Mouse (Mus musculus): Measurements from ENCODE around the gene Eml6. TPM values are rescaled to one million over a fixed set of nuclear protein-coding genes. Genes with fewer than 3 reads are reported as not detected.

Gene Eml6
- polyA plus RNA-seq, 1 experiment from 2014 or later: 1.3 TPM

DNA sequence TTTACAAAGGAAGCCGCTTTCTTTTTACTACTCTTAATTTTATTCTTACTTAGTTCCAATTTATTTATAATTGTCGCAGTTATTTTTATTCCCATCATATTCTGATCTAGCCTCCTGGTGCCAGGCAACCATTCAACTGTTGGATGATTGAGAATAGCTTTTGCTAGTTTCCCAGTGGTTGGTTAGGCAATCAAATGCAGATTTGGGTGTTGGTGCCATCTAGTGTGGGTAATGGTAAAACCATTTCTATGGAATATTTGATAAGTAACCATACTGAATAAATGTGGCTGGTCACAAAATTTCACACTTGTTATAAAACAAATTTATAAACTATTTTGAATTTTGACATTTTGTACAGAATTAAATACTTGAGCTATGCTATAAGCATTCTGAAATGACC is 311.0 kb downstream of the Eml6 start:
- ATAC-seq (ENCODE audit: low FRiP score) (no peak), DNase-seq (ENCODE audit: low spot score, missing footprints) (no peak)

DNA sequence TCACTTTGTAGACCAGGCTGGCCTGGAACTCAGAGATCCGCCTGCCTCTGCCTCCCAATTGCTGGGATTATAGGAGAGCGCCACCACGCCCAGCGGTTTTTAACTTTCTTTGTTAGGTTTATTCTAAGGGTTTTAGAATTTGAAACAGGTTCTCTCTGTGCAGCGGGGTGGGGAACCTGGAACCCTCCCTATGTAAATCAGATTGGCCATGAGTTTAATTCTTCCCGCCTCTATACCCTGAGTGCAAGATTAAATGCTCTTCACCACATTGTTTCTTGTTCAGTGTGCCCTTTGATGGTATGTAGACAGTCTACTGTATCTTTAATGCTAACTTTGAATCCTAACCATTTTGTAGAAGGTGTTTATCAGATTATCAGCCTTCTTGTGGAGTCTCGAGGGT is 311.7 kb downstream of the Eml6 start:
- no peak for ATAC-seq (ENCODE audit: low FRiP score)
- no peaks in the 10 kb centered on the region for H3K36me3 ChIP-seq (ENCODE audit: control insufficient read depth, insufficient read depth, low read length)
- H3K4me2 ChIP-seq: no peak overlapping the region

More for the DNA sequence above, 311.0 kb downstream of the Eml6 start:
- Histone ChIP-seq H3K27me3 (ENCODE audit: control insufficient read depth, insufficient read depth, low read length) (no peaks in the 10 kb centered on the region), H3K4me3 (ENCODE audit: low read depth, low read length) (no peak overlapping the region), H3K9me3 (ENCODE audit: control insufficient read depth, low read length) (no peaks in the 10 kb centered on the region), H3K4me2 (no peak overlapping the region), H3K36me3 (ENCODE audit: control insufficient read depth, insufficient read depth, low read length) (no peaks in the 10 kb centered on the region), H3K27ac (ENCODE audit: low read depth, low read length) (no peak overlapping the region), H3K4me1 (ENCODE audit: control insufficient read depth, insufficient read depth, low read length) (peaks cover 4% of the 10 kb centered on the region; the same call in 1 of the 2 replicates), H3K9ac (ENCODE audit: low read length) (no peak overlapping the region)
- 91% methylated on average over 2 of the region's 2 CpGs for WGBS

GRCm38 (mm10) chr11:29709512-29709911 is 316.3 kb downstream of the Eml6 start:
- H3K4me3 ChIP-seq (ENCODE audit: low read depth, low read length): no peak overlapping the region
- H3K27ac ChIP-seq (ENCODE audit: low read depth, low read length): no peak overlapping the region
- no peaks in the 10 kb centered on the region for H3K4me1 ChIP-seq (ENCODE audit: control insufficient read depth, insufficient read depth, low read length)
- no peaks in the 10 kb centered on the region for H3K27me3 ChIP-seq (ENCODE audit: control insufficient read depth, insufficient read depth, low read length)
- DNase-seq (ENCODE audit: low spot score, missing footprints) (no peak), ATAC-seq (ENCODE audit: low FRiP score) (no peak)
- H3K4me2 ChIP-seq: no peak overlapping the region
- H3K9me3 ChIP-seq (ENCODE audit: control insufficient read depth, low read length): no peaks in the 10 kb centered on the region
- H3K36me3 ChIP-seq (ENCODE audit: control insufficient read depth, insufficient read depth, low read length): peaks cover 2% of the 10 kb centered on the region; the same call in 1 of the 2 replicates
- no peak overlapping the region for H3K9ac ChIP-seq (ENCODE audit: low read length)

More for the DNA sequence above, 311.7 kb downstream of the Eml6 start:
- Histone ChIP-seq H3K4me3 (ENCODE audit: low read depth, low read length) (no peak overlapping the region), H3K9ac (ENCODE audit: low read length) (no peak overlapping the region), H3K27me3 (ENCODE audit: control insufficient read depth, insufficient read depth, low read length) (no peaks in the 10 kb centered on the region), H3K4me1 (ENCODE audit: control insufficient read depth, insufficient read depth, low read length) (peaks cover 4% of the 10 kb centered on the region; the same call in 1 of the 2 replicates), H3K9me3 (ENCODE audit: control insufficient read depth, low read length) (no peaks in the 10 kb centered on the region), H3K27ac (ENCODE audit: low read depth, low read length) (no peak overlapping the region)
- 92% methylated on average over 7 of the region's 7 CpGs for WGBS
- no peak for DNase-seq (ENCODE audit: low spot score, missing footprints)

DNA sequence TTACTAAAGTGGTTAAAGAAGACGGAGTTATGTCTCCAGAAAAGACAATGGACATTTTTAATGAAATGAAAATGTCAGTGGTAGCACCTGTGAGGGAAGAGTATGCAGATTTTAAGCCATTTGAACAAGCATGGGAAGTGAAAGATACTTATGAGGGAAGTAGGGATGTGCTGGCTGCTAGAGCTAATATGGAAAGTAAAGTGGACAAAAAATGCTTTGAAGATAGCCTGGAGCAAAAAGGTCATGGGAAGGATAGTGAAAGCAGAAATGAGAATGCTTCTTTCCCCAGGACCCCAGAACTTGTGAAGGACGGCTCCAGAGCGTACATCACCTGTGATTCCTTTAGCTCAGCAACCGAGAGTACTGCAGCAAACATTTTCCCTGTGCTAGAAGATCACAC is 319.0 kb downstream of the Eml6 start:
- ATAC-seq (ENCODE audit: low FRiP score): no peak
- H3K9ac ChIP-seq (ENCODE audit: low read length): no peak overlapping the region
- no peaks in the 10 kb centered on the region for H3K27me3 ChIP-seq (ENCODE audit: control insufficient read depth, insufficient read depth, low read length)
- 92% methylated on average over 4 of the region's 4 CpGs for WGBS
- no peak for DNase-seq (ENCODE audit: low spot score, missing footprints)
- peaks cover 2% of the 10 kb centered on the region; the same call in 1 of the 2 replicates for H3K36me3 ChIP-seq (ENCODE audit: control insufficient read depth, insufficient read depth, low read length)
- no peak overlapping the region for H3K27ac ChIP-seq (ENCODE audit: low read depth, low read length)
- H3K4me3 ChIP-seq (ENCODE audit: low read depth, low read length): no peak overlapping the region
- no peaks in the 10 kb centered on the region for H3K9me3 ChIP-seq (ENCODE audit: control insufficient read depth, low read length)
- H3K4me2 ChIP-seq: no peak overlapping the region
- H3K4me1 ChIP-seq (ENCODE audit: control insufficient read depth, insufficient read depth, low read length): no peaks in the 10 kb centered on the region

GRCm38 (mm10) chr11:29705263-29705662 is 320.6 kb downstream of the Eml6 start:
- Histone ChIP-seq H3K9me3 (ENCODE audit: control insufficient read depth, low read length) (no peaks in the 10 kb centered on the region), H3K27me3 (ENCODE audit: control insufficient read depth, insufficient read depth, low read length) (no peaks in the 10 kb centered on the region), H3K4me3 (ENCODE audit: low read depth, low read length) (no peak overlapping the region), H3K36me3 (ENCODE audit: control insufficient read depth, insufficient read depth, low read length) (peaks cover 2% of the 10 kb centered on the region; the same call in 1 of the 2 replicates), H3K27ac (ENCODE audit: low read depth, low read length) (no peak overlapping the region), H3K9ac (ENCODE audit: low read length) (no peak overlapping the region), H3K4me1 (ENCODE audit: control insufficient read depth, insufficient read depth, low read length) (no peaks in the 10 kb centered on the region), H3K4me2 (no peak overlapping the region)
- no peak for ATAC-seq (ENCODE audit: low FRiP score)
- DNase-seq (ENCODE audit: low spot score, missing footprints): no peak

DNA sequence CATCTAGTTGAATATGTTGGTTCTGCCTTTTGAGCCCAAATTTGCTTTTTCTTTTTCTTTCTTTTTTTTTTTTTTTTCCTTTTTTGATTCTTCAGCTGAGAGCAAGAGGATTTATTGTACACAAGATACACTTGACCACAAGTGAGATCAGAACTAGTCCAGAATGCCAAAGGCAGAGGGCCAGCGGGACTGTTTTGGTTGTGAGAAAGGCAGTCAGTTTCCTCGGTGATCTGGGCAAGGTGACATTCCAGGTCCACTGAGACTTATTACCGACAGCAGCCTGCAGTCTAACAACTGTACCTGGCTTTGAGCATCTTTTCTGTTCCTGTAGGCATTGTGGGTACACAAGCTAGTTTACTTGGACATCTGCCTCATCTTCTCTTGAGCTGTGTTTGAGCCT is 323.1 kb downstream of the Eml6 start:
- Histone ChIP-seq H3K36me3 (ENCODE audit: control insufficient read depth, insufficient read depth, low read length) (peaks cover 2% of the 10 kb centered on the region; the same call in 1 of the 2 replicates), H3K27me3 (ENCODE audit: control insufficient read depth, insufficient read depth, low read length) (no peaks in the 10 kb centered on the region), H3K27ac (ENCODE audit: low read depth, low read length) (no peak overlapping the region), H3K4me3 (ENCODE audit: low read depth, low read length) (no peak overlapping the region), H3K9me3 (ENCODE audit: control insufficient read depth, low read length) (no peaks in the 10 kb centered on the region), H3K9ac (ENCODE audit: low read length) (no peak overlapping the region), H3K4me2 (no peak overlapping the region), H3K4me1 (ENCODE audit: control insufficient read depth, insufficient read depth, low read length) (no peaks in the 10 kb centered on the region)
- WGBS: 92% methylated on average over 3 of the region's 3 CpGs
- DNase-seq (ENCODE audit: low spot score, missing footprints): peak; percentile 8
- no peak for ATAC-seq (ENCODE audit: low FRiP score)

DNA sequence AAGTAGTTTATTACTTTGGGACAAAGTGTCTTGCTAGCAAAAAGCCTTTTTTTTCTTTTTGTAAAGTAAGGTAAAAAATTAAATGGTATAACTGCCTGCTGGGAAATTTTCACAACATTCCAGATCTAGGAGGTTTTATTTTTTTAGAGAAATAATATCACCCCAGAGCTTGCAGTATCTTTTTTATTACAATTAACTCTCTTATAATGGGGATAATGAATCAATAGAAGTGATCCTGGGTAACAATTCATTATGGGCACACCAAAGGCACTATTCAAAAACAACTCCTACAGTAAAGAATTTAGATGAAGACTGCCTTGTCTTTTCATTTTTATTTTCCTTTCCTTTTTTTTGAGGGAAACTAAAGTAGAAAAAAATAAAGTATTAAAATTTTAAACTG is 331.1 kb downstream of the Eml6 start:
- ATAC-seq (ENCODE audit: low FRiP score) (no peak), DNase-seq (ENCODE audit: low spot score, missing footprints) (peak; percentile 62)
- peaks cover 4% of the 10 kb centered on the region; the same call in 1 of the 2 replicates for H3K4me1 ChIP-seq (ENCODE audit: control insufficient read depth, insufficient read depth, low read length)
- no peaks in the 10 kb centered on the region for H3K36me3 ChIP-seq (ENCODE audit: control insufficient read depth, insufficient read depth, low read length)
- no peak overlapping the region for H3K9ac ChIP-seq (ENCODE audit: low read length)
- H3K9me3 ChIP-seq (ENCODE audit: control insufficient read depth, low read length): no peaks in the 10 kb centered on the region
- H3K27me3 ChIP-seq (ENCODE audit: control insufficient read depth, insufficient read depth, low read length): no peaks in the 10 kb centered on the region
- H3K27ac ChIP-seq (ENCODE audit: low read depth, low read length): no peak overlapping the region
- H3K4me3 ChIP-seq (ENCODE audit: low read depth, low read length): no peak overlapping the region
- H3K4me2 ChIP-seq: peak overlapping the region; percentile 59; the same call in 1 of the 2 replicates

GRCm38 (mm10) chr11:29693576-29694410 is 332.0 kb downstream of the Eml6 start:
- Histone ChIP-seq H3K4me1 (ENCODE audit: control insufficient read depth, insufficient read depth, low read length) (peaks cover 4% of the 10 kb centered on the region; the same call in 1 of the 2 replicates), H3K4me2 (peak overlapping the region; percentile 59), H3K9ac (ENCODE audit: low read length) (peak overlapping the region; percentile 98), H3K27ac (ENCODE audit: low read depth, low read length) (peak overlapping the region; percentile 94), H3K9me3 (ENCODE audit: control insufficient read depth, low read length) (no peaks in the 10 kb centered on the region), H3K27me3 (ENCODE audit: control insufficient read depth, insufficient read depth, low read length) (no peaks in the 10 kb centered on the region), H3K36me3 (ENCODE audit: control insufficient read depth, insufficient read depth, low read length) (no peaks in the 10 kb centered on the region), H3K4me3 (ENCODE audit: low read depth, low read length) (peak overlapping the region; percentile 95)
- 1% methylated on average over 39 of the region's 53 CpGs for WGBS
- ATAC-seq (ENCODE audit: low FRiP score) (peak; percentile 92), DNase-seq (ENCODE audit: low spot score, missing footprints) (peak; percentile 98)

Data from midbrain, embryonic 11.5 days (tissue).